In the genomic region with DNA sequence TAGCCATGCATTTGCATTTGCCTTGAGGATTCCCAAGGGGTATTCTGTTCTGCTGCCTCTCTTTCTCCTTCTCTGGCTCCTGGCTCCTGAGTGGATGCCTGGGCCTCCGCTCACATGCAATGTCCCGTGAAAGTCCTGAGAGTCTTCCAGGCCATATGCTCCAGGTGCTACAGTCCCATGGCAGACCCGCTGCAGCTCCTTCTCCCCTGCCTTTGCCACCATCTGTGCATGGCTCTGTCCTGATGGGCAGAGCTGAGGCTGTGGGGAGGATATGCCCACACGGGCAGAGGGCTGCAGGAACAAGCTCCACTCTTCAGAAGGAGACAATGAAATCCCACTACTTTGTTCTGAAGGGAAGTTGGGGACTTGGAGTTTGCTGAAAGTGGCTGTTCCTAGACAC, we compare ENCODE assay signal across 19 mouse cellular contexts.
A peak's percentile ranks its signal among the peaks of the same experiment; 100 is the strongest.
DNase-seq lines count a peak whose midpoint lies in the region; ATAC-seq and TF ChIP-seq lines count a peak whose summit lies in the region.
"Had no signal": no experiment of that assay in that cellular context is flagged by ENCODE, and none has a peak within 500 bp of the region (broad histone marks: within the 10 kb centered on the region; RNA-seq: fewer than 3 reads in every experiment).

No protein-coding gene starts in this region.

- peak; percentile 21 for DNase-seq in hindbrain, postnatal 0 days (ENCODE audit: low spot score)
- DNase-seq in hindbrain, embryonic 10.5 days (ENCODE audit: low spot score): no peak
- peak; percentile 83 to 92 for DNase-seq in cerebellum, adult 18-20 months
- peak; percentile 74 to 87 for DNase-seq in cerebellum, postnatal 10 days
- no peak for DNase-seq in c-Kit-positive CD71-positive TER-119-positive erythroid progenitor cells, embryonic 14.5 days (ENCODE audit: low spot score)
- DNase-seq in frontal cortex, postnatal 36 days (ENCODE audit: low spot score in 2 of 2): no peak
- DNase-seq: heart, postnatal 36 days; liver; liver, postnatal 0 days; lung, postnatal 14 days; spleen, adult 18-20 months; thymus, adult 2 months had no signal

- no peak overlapping the region for H3K9ac ChIP-seq in hindbrain, postnatal 0 days (replicated peaks; ENCODE audit: low read length)
- 0 out of 2 replicates have a peak overlapping the region, but pooled peaks have one; percentile 39 for H3K9ac ChIP-seq in limb, embryonic 13.5 days
- H3K9ac ChIP-seq: embryonic facial prominence, embryonic 12.5 days; heart, embryonic 13.5 days; liver, postnatal 0 days had no signal

- no peak overlapping the region; the same call in 1 of the 2 replicates for H3K27ac ChIP-seq in hindbrain, postnatal 0 days
- H3K27ac ChIP-seq in hindbrain, embryonic 10.5 days: no peak overlapping the region
- no peak overlapping the region for H3K27ac ChIP-seq in limb, embryonic 13.5 days
- H3K27ac ChIP-seq: embryonic facial prominence, embryonic 12.5 days; heart, embryonic 13.5 days had no signal

- no peaks in the 10 kb centered on the region for H3K27me3 ChIP-seq in hindbrain, postnatal 0 days (ENCODE audit: insufficient read depth, low read length)
- no peaks in the 10 kb centered on the region for H3K27me3 ChIP-seq in hindbrain, embryonic 10.5 days (ENCODE audit: insufficient read depth, poor library complexity, severe bottlenecking)
- H3K27me3 ChIP-seq in limb, embryonic 13.5 days: no peaks in the 10 kb centered on the region
- H3K27me3 ChIP-seq: embryonic facial prominence, embryonic 12.5 days; heart, embryonic 13.5 days had no signal

- WGBS in hindbrain, postnatal 0 days: 57% methylated on average over 4 of the region's 4 CpGs
- 82% methylated on average over 4 of the region's 4 CpGs for WGBS in hindbrain, embryonic 10.5 days
- WGBS in limb, embryonic 13.5 days: 65% methylated on average over 4 of the region's 4 CpGs

- no peak overlapping the region for H3K4me2 ChIP-seq in hindbrain, postnatal 0 days (ENCODE audit: low read depth, low read length)
- no peak overlapping the region for H3K4me2 ChIP-seq in limb, embryonic 13.5 days (replicated peaks)
- H3K4me2 ChIP-seq: embryonic facial prominence, embryonic 12.5 days; heart, embryonic 13.5 days had no signal

- no peaks in the 10 kb centered on the region for H3K36me3 ChIP-seq in hindbrain, postnatal 0 days (ENCODE audit: insufficient read depth, low read length)
- no peaks in the 10 kb centered on the region for H3K36me3 ChIP-seq in hindbrain, embryonic 10.5 days
- H3K36me3 ChIP-seq in limb, embryonic 13.5 days: no peaks in the 10 kb centered on the region
- H3K36me3 ChIP-seq: embryonic facial prominence, embryonic 12.5 days; G1E; heart, embryonic 13.5 days had no signal

- no peaks in the 10 kb centered on the region for H3K9me3 ChIP-seq in hindbrain, postnatal 0 days (ENCODE audit: low read length)
- H3K9me3 ChIP-seq in hindbrain, embryonic 10.5 days: no peaks in the 10 kb centered on the region
- H3K9me3 ChIP-seq in limb, embryonic 13.5 days: no peaks in the 10 kb centered on the region
- H3K9me3 ChIP-seq: embryonic facial prominence, embryonic 12.5 days; heart, embryonic 13.5 days; megakaryocyte, embryonic 14.5 days had no signal

- no peak overlapping the region for H3K4me3 ChIP-seq in hindbrain, postnatal 0 days (ENCODE audit: low read length)
- H3K4me3 ChIP-seq in hindbrain, embryonic 10.5 days: no peak overlapping the region
- no peak overlapping the region for H3K4me3 ChIP-seq in limb, embryonic 13.5 days
- H3K4me3 ChIP-seq: embryonic facial prominence, embryonic 12.5 days; heart, embryonic 13.5 days; megakaryocyte, embryonic 14.5 days had no signal

- no peak for TF ChIP-seq CTCF in hindbrain, postnatal 0 days (IDR thresholded peaks at IDR 0.05; ENCODE audit: low read depth)

- peaks cover 8% of the 10 kb centered on the region; the same call in 1 of the 2 replicates for H3K4me1 ChIP-seq in hindbrain, postnatal 0 days (ENCODE audit: insufficient read depth, low read length)
- peaks cover 11% of the 10 kb centered on the region for H3K4me1 ChIP-seq in hindbrain, embryonic 10.5 days (replicated peaks)
- H3K4me1 ChIP-seq in limb, embryonic 13.5 days: peaks cover 18% of the 10 kb centered on the region
- H3K4me1 ChIP-seq: heart, embryonic 13.5 days; megakaryocyte, embryonic 14.5 days had no signal

- ATAC-seq in hindbrain, postnatal 0 days: no peak
- ATAC-seq in limb, embryonic 13.5 days (ENCODE audit: low FRiP score, low read depth): no peak
- ATAC-seq: CD4-positive, CD25-positive, alpha-beta regulatory T cell, adult 4 months; intestine, embryonic 16.5 days; liver, postnatal 0 days had no signal

Comparison
In these comparisons a context has a peak if more than half of its experiments do, and no peak if none do; other contexts are left out.
1. DNase-seq: peak in hindbrain, postnatal 0 days (single experiment), cerebellum, adult 18-20 months (2 of 2) and cerebellum, postnatal 10 days (2 of 2); none in hindbrain, embryonic 10.5 days (single experiment), c-Kit-positive CD71-positive TER-119-positive erythroid progenitor cells, embryonic 14.5 days (single experiment) and frontal cortex, postnatal 36 days (0 of 2).